Mouse (Mus musculus) bone marrow macrophage, adult 2 months (primary cell): Measurements from ENCODE around the gene Mrps7.

Experiments used
- CTCF ChIP-seq: IDR thresholded peaks from 2 replicates; pipeline ENCODE4 v1.5.1; 2012; ENCODE audit warnings: low read depth, mild to moderate bottlenecking, low read length, moderate library complexity
- POLR2A ChIP-seq: IDR thresholded peaks from 2 replicates; pipeline ENCODE4 v1.6.1; 2012; ENCODE audit warnings: mild to moderate bottlenecking, low read depth, low read length, borderline replicate concordance

DNA sequence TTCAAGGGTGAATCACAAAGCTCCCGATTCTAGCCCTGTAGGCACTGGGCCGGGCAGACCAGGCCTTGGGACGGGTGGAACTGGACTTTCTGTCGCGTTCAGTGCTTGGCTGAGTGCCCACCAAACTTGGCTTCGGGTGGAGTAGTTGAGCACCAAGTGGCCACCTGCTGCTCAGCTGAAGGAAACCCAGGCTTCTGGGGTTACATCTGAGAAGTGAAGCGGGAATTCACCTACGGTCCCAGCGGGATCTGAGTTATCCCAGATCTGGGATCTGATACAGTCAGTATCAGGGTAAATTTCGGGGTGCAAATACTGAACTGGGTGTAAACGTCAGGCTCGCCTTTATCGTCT, 8.3 kb downstream of the Mrps7 start:
- TF ChIP-seq CTCF (no peak), POLR2A (no peak)
